Mouse (Mus musculus): ENCODE measurements around the gene Ccdc180. TPM values are rescaled to one million over a fixed set of nuclear protein-coding genes. Genes with fewer than 3 reads are reported as not detected.

Ccdc180 gene
- polyA plus RNA-seq, 1 experiment from 2014 or later, result 0.07 TPM

Other genes starting within 250 kb of the Ccdc180 start
- gene Aldh1b1, start 91.3 kb upstream of the Ccdc180 start, polyA plus RNA-seq (2014; fragmentation: Nextera tagmentation; extraction: Ambion mirVana), result 5.0 and 5.2 TPM in 2 replicates
- gene Igfbpl1, start 63.4 kb upstream of the Ccdc180 start, polyA plus RNA-seq (2014; fragmentation: Nextera tagmentation; extraction: Ambion mirVana), result 83.2 and 84.0 TPM in 2 replicates
- 0.37 and 0.56 TPM in 2 replicates for gene Stra6l, start 41.6 kb upstream of the Ccdc180 start, polyA plus RNA-seq (2014; fragmentation: Nextera tagmentation; extraction: Ambion mirVana)
- gene Tdrd7, start 75.0 kb downstream of the Ccdc180 start, polyA plus RNA-seq (2014; fragmentation: Nextera tagmentation; extraction: Ambion mirVana), result 9.6 and 13.2 TPM in 2 replicates
- gene Tmod1, start 148.6 kb downstream of the Ccdc180 start, polyA plus RNA-seq (2014; fragmentation: Nextera tagmentation; extraction: Ambion mirVana), result 2.6 and 2.8 TPM in 2 replicates
- 147 TPM in 2 replicates for gene Ncbp1, start 248.3 kb downstream of the Ccdc180 start, polyA plus RNA-seq (2014; fragmentation: Nextera tagmentation; extraction: Ambion mirVana)
- gene Tstd2, start 248.4 kb downstream of the Ccdc180 start, polyA plus RNA-seq (2014; fragmentation: Nextera tagmentation; extraction: Ambion mirVana), result 45.7 and 53.8 TPM in 2 replicates

Measured in forebrain, embryonic 11.5 days (tissue).